Mouse (Mus musculus): ENCODE measurements around the gene Slc35g1.

DNA sequence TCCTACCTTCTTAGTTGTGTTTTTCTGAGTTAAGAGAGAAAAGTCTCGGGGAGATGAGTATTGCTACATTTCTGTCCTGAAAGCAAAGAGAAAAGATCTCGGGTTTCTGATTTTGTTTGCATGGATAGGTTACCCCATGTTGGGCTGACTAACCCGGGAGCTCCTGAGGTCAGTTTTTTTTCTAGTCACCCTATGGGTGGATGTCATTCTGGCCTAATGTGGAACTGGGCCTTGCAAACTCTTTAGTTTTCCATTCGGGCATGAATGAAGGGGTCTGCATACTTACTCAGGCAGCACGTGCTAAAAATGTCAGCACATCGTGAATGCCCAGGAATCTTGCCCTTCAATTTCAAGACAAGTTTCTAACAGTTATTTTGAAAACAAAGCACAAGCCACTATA is 1.2 kb downstream of the Slc35g1 start:
- TF ChIP-seq CTCF (conservative IDR thresholded peaks at IDR 0.05; ENCODE audit: low read length) = no peak
- TF ChIP-seq NANOG (IDR thresholded peaks at IDR 0.05; ENCODE audit: borderline replicate concordance, low read length) = no peak
